Comparison of ENCODE assay signal across 9 mouse cellular contexts in the genomic region with DNA sequence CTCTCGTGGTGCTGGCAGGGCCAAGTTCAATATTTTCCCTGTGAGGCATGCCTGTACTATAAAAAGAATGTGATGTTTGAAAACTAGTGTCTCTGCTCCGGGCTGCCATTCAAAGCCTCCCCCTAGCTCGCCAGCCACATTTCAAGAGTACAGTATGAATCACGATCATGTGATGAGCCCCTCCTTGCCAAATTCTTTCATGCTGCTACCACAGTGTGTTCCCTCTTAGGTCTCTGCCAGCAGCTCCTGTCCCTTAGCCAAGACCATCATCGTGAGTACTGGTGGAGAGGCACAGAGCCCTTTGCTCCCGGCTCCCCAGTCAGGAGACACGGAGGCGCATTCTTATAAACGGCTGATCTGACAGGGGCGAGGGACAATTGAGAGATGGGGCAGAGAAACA. TPM values are rescaled to one million over a fixed set of nuclear protein-coding genes. Genes with fewer than 3 reads are reported as not detected.
DNase-seq lines count a peak whose midpoint lies in the region; ATAC-seq and TF ChIP-seq lines count a peak whose summit lies in the region.
"Had no signal": no experiment of that assay in that cellular context is flagged by ENCODE, and none has a peak within 500 bp of the region (broad histone marks: within the 10 kb centered on the region; RNA-seq: fewer than 3 reads in every experiment).

No protein-coding gene starts in this region.

- TF ChIP-seq EP300 in heart, postnatal 0 days (IDR thresholded peaks at IDR 0.05; ENCODE audit: low read depth): peak; percentile 88

- H3K4me1 ChIP-seq in forebrain, embryonic 16.5 days (replicated peaks; ENCODE audit: control insufficient read depth, insufficient read depth, low read length): peaks cover 22% of the 10 kb centered on the region
- H3K4me1 ChIP-seq in heart, postnatal 0 days (ENCODE audit: control insufficient read depth, insufficient read depth): peaks cover 29% of the 10 kb centered on the region
- peaks cover 44% of the 10 kb centered on the region for H3K4me1 ChIP-seq in lung, embryonic 15.5 days

- no peak overlapping the region for H3K4me2 ChIP-seq in forebrain, embryonic 16.5 days (ENCODE audit: low read length)
- H3K4me2 ChIP-seq in heart, postnatal 0 days (ENCODE audit: low read depth, low read length): peak overlapping the region; percentile 30
- peak overlapping the region; percentile 36 for H3K4me2 ChIP-seq in lung, embryonic 15.5 days

- H3K27ac ChIP-seq in forebrain, embryonic 16.5 days (ENCODE audit: low read length): no peak overlapping the region
- H3K27ac ChIP-seq in heart, postnatal 0 days (ENCODE audit: low read depth): peak overlapping the region; percentile 66
- peak overlapping the region; percentile 82 for H3K27ac ChIP-seq in lung, embryonic 15.5 days

- peak; percentile 100 for DNase-seq in 3T3-L1 (ENCODE audit: low read depth, low spot score)
- DNase-seq in brain, embryonic 14.5 days (ENCODE audit: low read depth): peak; percentile 97
- peak; percentile 97 for DNase-seq in heart, postnatal 0 days (ENCODE audit: low spot score)
- peak; percentile 51 to 65 for DNase-seq in kidney, postnatal 4 days
- DNase-seq in right cerebral cortex, postnatal 4 days: peak; percentile 63
- DNase-seq in thymus, postnatal 25 days: no peak

- H3K9me3 ChIP-seq in forebrain, embryonic 16.5 days (ENCODE audit: control insufficient read depth, low read length): no peaks in the 10 kb centered on the region
- no peaks in the 10 kb centered on the region for H3K9me3 ChIP-seq in heart, postnatal 0 days (replicated peaks; ENCODE audit: control insufficient read depth, low read length)
- no peaks in the 10 kb centered on the region for H3K9me3 ChIP-seq in lung, embryonic 15.5 days

- H3K27me3 ChIP-seq in forebrain, embryonic 16.5 days (replicated peaks; ENCODE audit: control insufficient read depth, insufficient read depth, low read length): peaks cover 26% of the 10 kb centered on the region
- no peaks in the 10 kb centered on the region for H3K27me3 ChIP-seq in heart, postnatal 0 days (ENCODE audit: control insufficient read depth, insufficient read depth, low read length)
- no peaks in the 10 kb centered on the region for H3K27me3 ChIP-seq in lung, embryonic 15.5 days

- H3K4me3 ChIP-seq in forebrain, embryonic 16.5 days (replicated peaks; ENCODE audit: low read length): no peak overlapping the region
- H3K4me3 ChIP-seq in heart, postnatal 0 days (ENCODE audit: low read depth, low read length): no peak overlapping the region
- H3K4me3 ChIP-seq in lung, embryonic 15.5 days: no peak overlapping the region

- H3K9ac ChIP-seq in forebrain, embryonic 16.5 days (replicated peaks; ENCODE audit: low read depth, low read length): no peak overlapping the region
- no peak overlapping the region for H3K9ac ChIP-seq in heart, postnatal 0 days (replicated peaks; ENCODE audit: low read depth, low read length)
- no peak overlapping the region for H3K9ac ChIP-seq in lung, embryonic 15.5 days

- TF ChIP-seq POLR2A in brain, embryonic 14.5 days (IDR thresholded peaks at IDR 0.05; ENCODE audit: borderline replicate concordance, extremely low read depth, insufficient read depth, insufficient read length, poor library complexity, severe bottlenecking): no peak

- whole genome bisulfite sequencing in forebrain, embryonic 16.5 days: 11% methylated on average over 10 of the region's 10 CpGs
- WGBS in heart, postnatal 0 days: 12% methylated on average over 10 of the region's 10 CpGs
- WGBS in lung, embryonic 15.5 days: 9% methylated on average over 10 of the region's 10 CpGs

- TF ChIP-seq CTCF in brain, embryonic 14.5 days (IDR thresholded peaks at IDR 0.05; ENCODE audit: borderline replicate concordance, extremely low read depth, insufficient read depth, insufficient read length): no peak
- TF ChIP-seq CTCF in heart, postnatal 0 days (IDR thresholded peaks at IDR 0.05; ENCODE audit: low read depth): no peak

- ATAC-seq in forebrain, embryonic 16.5 days: peak; percentile 94
- peak; percentile 96 for ATAC-seq in heart, postnatal 0 days (ENCODE audit: insufficient read depth, low read depth)
- peak; percentile 91 for ATAC-seq in lung, embryonic 15.5 days (ENCODE audit: borderline replicate concordance, extremely low read depth, low FRiP score, low TSS enrichment)

- no peaks in the 10 kb centered on the region for H3K36me3 ChIP-seq in forebrain, embryonic 16.5 days (ENCODE audit: control insufficient read depth, insufficient read depth)
- no peaks in the 10 kb centered on the region for H3K36me3 ChIP-seq in heart, postnatal 0 days (replicated peaks; ENCODE audit: control insufficient read depth, insufficient read depth, low read length)
- H3K36me3 ChIP-seq in lung, embryonic 15.5 days: no peaks in the 10 kb centered on the region

RNA-seq across cellular contexts. Expression of gene Hmga2, which starts 54.2 kb away (rescaled TPM):
- 8.1 and 9.0 TPM in 2 replicates for polyA plus RNA-seq in brain, embryonic 14.5 days (2012; rRNA removed)
- polyA plus RNA-seq in forebrain, embryonic 16.5 days (2015; fragmentation: Nextera tagmentation; extraction: Ambion mirVana): 0.68 and 0.71 TPM in 2 replicates
- total RNA-seq in heart, postnatal 0 days (2014; rRNA removed; ENCODE audit: low replicate concordance): 0.77 and 1.0 TPM in 2 replicates
- polyA plus RNA-seq in heart, postnatal 0 days (2015; fragmentation: Nextera tagmentation; extraction: Ambion mirVana): 0.53 and 0.63 TPM in 2 replicates
- 7.8 and 8.7 TPM in 2 replicates for polyA plus RNA-seq in lung, embryonic 15.5 days (2015; fragmentation: Nextera tagmentation; extraction: Ambion mirVana)
- total RNA-seq: MEL had no signal
